Mouse (Mus musculus): ENCODE data around the gene Cxcl9. TPM values are rescaled to one million over a fixed set of nuclear protein-coding genes. Genes with fewer than 3 reads are reported as not detected.
A peak's percentile ranks its signal among the peaks of the same experiment; 100 is the strongest.

Gene Cxcl9
- polyA plus RNA-seq, 1 experiment from 2014 or later, result not detected

- Histone ChIP-seq H3K4me1 (peaks cover 12% of the 10 kb centered on the region), H3K27ac (no peak within 1 kb of the TSS; the same call in 1 of the 2 replicates), H3K4me2 (peak within 1 kb of the TSS; percentile 96), H3K4me3 (peak within 1 kb of the TSS; percentile 70), H3K9ac (peak within 1 kb of the TSS; percentile 70), H3K36me3 (no peaks in the 10 kb centered on the region), H3K9me3 (no peaks in the 10 kb centered on the region), H3K27me3 (peaks cover 14% of the 10 kb centered on the region; the same call in 1 of the 2 replicates)
- 3% methylated on average over 53 of the region's 54 CpGs for WGBS
- peak; percentile 82 for ATAC-seq (ENCODE audit: insufficient number of reproducible peaks, insufficient read depth, low FRiP score, low TSS enrichment, low read depth)
Measured at GRCm38 (mm10) chr5:92277437-92278394, 50.2 kb downstream of the Cxcl9 start, which contains the start of gene Naaa. Gene Naaa, minus strand, starts transcription at chr5:92278170.

Other genes with a start within 250 kb of the Cxcl9 start
- gene G3bp2, start 244.4 kb downstream of the Cxcl9 start, polyA plus RNA-seq (2015; fragmentation: Nextera tagmentation; extraction: Ambion mirVana), result 202 and 213 TPM in 2 replicates
- 45.4 and 47.0 TPM in 2 replicates for gene Uso1, start 190.1 kb downstream of the Cxcl9 start, polyA plus RNA-seq (2015; fragmentation: Nextera tagmentation; extraction: Ambion mirVana)
- gene U90926, start 112.7 kb downstream of the Cxcl9 start, polyA plus RNA-seq (2015; fragmentation: Nextera tagmentation; extraction: Ambion mirVana), result not detected in 2 replicates
- 0.39 TPM in 1 of 2 replicates, not detected in the other for gene Ppef2, start 71.8 kb downstream of the Cxcl9 start, polyA plus RNA-seq (2015; fragmentation: Nextera tagmentation; extraction: Ambion mirVana)
- gene Naaa, start 49.9 kb downstream of the Cxcl9 start, polyA plus RNA-seq (2015; fragmentation: Nextera tagmentation; extraction: Ambion mirVana), result 8.7 and 10.2 TPM in 2 replicates
- 41.0 and 44.8 TPM in 2 replicates for gene Sdad1, start 17.6 kb downstream of the Cxcl9 start, polyA plus RNA-seq (2015; fragmentation: Nextera tagmentation; extraction: Ambion mirVana)
- gene Art3, start 3.7 kb upstream of the Cxcl9 start, polyA plus RNA-seq (2015; fragmentation: Nextera tagmentation; extraction: Ambion mirVana), result 2.4 and 2.5 TPM in 2 replicates
- gene Cxcl10, start 20.8 kb upstream of the Cxcl9 start, polyA plus RNA-seq (2015; fragmentation: Nextera tagmentation; extraction: Ambion mirVana), result 0.45 and 0.73 TPM in 2 replicates
- gene Nup54, start 107.1 kb upstream of the Cxcl9 start, polyA plus RNA-seq (2015; fragmentation: Nextera tagmentation; extraction: Ambion mirVana), result 52.7 and 57.0 TPM in 2 replicates
- 7.9 and 9.0 TPM in 2 replicates for gene Scarb2, start 178.8 kb upstream of the Cxcl9 start, polyA plus RNA-seq (2015; fragmentation: Nextera tagmentation; extraction: Ambion mirVana)
- 0.32 and 0.58 TPM in 2 replicates for gene Fam47e, start 227.0 kb upstream of the Cxcl9 start, polyA plus RNA-seq (2015; fragmentation: Nextera tagmentation; extraction: Ambion mirVana)